Mouse (Mus musculus): ENCODE measurements around the gene Med26.

- TF ChIP-seq CTCF (IDR thresholded peaks at IDR 0.05; ENCODE audit: extremely low read depth, insufficient read depth, insufficient read length, insufficient replicate concordance) (no peak), POLR2A (IDR thresholded peaks at IDR 0.05; ENCODE audit: low read depth, low read length) (no peak)
These were observed 92.8 kb downstream of the Med26 start for GRCm38 (mm10) chr8:72455317-72455716.

All from spleen, adult 2 months (tissue).